Mouse (Mus musculus) thymus, postnatal 25 days (tissue): ENCODE data around the gene Gtf3c2.

Source experiments
- DNase-seq: peaks from one replicate; pipeline ENCODE4 v3.0.0; 2022

The Gtf3c2 gene

DNA sequence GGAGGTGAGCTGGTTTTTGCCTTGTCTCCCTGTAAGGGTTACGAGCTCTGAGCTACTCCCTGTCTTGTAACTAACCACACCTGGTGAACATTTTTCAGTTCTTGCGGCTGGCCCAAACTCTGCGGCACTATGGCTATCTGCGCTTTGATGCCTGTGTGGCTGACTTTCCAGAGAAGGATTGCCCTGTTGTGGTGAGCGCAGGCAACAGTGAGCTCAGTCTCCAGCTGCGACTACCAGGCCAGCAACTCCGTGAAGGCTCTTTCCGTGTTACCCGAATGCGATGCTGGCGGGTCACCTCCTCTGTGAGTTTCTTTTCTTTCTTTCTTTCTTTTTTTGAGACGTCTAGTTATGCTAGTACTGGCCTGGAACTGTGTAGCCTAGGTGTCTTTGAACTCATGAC is 17.1 kb upstream of the Gtf3c2 start:
- DNase-seq, result no peak

DNA sequence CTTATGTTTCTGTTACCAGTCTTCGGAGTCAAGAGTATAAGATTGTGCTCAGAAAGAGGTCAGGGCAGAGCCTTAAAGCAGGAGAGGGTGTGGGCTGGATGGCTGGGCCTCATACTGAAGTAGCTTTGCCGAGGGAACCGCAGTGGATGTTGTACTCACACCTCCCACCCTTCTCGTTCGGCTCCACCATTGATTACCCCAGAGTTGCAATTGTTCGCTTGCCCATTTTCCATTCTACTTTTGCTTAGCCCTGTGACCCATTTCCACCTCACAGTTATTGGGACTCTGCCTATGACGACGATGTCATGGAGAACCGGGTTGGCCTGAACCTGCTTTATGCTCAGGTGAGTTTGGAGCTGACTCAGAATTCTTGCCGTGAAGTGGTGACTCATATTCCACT is 16.3 kb upstream of the Gtf3c2 start:
- DNase-seq, result no peak

DNA sequence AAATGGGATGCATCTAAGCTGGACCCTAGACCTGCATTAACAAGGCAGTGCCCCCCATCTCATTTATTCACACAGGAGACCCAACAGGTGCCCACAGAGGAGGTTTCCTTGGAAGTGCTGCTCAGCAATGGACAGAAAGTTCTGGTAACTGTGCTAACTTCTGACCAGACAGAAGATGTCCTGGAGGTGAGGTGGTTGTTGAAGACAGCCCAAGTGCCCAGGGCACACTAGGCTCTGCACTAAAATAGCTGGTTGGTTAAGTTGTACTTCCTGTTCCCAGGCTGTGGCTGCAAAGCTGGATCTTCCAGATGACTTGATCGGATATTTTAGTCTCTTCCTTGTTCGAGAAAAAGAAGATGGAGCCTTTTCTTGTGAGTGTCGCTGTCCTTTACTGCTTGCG is 15.7 kb upstream of the Gtf3c2 start:
- no peak for DNase-seq

DNA sequence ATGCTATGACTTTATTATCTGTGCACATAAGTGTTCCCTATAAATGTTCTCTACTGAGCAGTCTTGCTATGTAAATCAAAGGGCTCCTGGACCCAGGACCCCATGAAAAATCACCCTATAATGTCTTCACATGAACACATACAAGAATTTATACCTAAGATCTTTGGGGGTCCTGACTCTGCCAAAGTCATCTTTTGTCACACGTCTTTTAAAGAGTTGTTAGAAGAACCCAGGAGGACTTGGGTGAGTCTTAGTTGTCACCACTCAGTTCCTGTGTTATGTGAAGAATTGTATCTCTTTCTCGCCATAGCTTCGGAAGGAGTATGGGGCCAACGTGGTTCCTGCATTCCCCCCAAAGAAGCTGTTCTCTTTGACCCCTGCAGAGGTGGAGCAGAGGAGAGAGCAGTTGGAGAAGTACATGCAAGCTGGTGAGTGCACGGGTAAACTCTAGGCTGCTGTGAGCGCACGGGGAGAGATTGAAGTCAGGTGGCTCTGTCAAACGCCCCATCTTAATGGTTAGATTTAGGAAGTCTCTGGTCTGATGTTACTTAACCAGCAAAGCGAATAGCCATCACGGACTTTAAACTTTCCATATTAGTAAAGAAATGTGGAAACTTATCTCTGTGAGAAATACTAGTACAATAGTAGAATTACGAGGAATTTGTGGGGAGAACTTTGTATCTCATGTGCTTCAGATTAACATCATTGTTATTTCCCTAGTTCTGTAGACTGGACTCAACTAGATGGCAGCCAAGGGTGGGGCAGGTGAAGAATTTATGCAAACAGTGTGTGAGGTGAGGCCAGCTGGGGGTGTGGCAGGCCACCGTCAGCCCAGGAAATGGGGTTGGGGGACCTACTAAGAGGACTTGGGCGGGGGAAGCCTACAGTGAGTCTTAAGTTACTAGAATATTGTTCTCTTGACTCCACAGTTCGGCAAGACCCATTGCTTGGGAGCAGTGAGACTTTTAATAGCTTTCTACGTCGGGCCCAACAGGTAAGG is 14.8 kb upstream of the Gtf3c2 start:
- no peak for DNase-seq

DNA sequence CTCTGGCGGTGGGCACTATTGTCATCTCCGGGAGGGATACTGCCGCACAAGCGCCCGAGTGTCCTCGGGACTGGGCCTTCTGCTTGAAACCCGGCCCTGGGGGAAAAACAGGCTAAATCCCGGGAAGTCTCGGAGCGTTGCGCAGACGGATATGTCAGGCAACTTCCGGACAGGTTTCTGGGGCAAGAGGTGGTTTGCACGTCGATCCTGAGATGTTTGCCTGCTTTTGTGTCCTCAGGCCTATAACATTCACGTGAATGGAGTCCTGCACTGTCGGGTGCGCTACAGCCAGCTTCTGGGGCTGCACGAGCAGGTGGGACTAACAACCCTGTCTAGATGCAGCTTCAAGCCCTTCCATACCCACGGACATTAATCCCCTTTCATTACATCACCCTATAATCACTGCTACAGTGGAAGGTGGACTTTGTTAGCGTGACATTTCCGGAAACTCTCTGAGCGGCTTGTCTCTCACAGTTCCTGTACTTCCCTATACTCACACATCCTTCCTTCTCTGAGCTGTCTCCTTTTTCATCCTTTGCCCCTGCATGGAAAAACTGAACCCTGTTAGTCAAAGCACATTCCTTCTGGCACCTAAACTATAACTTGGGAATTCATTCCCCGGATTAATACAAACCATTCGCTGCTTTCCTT is 13.8 kb upstream of the Gtf3c2 start:
- no peak for DNase-seq

DNA sequence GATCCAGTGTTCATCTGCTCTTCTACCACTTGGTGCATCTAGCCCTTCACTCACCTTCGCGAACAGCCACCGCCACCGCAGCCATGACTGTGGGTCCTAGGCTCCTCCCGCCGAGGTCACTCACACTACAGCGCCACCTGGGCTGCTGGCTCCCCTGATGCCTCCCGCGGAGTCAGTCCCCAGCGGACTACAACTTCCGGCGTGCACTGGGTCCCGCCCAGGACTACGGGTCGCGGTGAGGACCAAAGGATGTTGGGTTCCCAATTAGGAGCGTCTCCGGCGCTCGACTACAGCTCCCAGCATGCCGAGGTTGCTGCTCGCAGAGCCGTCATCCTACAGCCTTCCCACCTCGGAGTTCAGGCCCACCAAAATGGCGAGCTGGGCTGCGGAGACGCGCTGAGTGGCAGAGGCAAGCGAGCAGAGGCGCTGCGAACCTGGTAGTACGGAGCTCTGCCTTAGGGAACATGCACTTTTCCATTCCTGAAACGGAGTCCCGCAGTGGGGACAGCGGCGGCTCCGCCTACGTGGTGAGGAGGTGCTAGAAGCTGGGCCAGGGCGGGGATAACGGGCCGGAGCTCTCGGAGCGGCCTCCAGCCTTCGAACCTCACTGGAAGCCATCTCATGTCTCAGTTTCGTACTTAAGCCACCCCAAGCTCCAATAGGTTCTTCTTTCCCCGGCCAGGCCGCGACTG is 13.1 kb upstream of the Gtf3c2 start, which contains the start of the genes Snx17 and Eif2b4:
TSS of gene Snx17 (plus strand) at position 289 of the 692 bp plus-strand sequence.
TSS of gene Eif2b4 (minus strand) at position 492 of the 692 bp plus-strand sequence.
- DNase-seq, result peak; percentile 100

DNA sequence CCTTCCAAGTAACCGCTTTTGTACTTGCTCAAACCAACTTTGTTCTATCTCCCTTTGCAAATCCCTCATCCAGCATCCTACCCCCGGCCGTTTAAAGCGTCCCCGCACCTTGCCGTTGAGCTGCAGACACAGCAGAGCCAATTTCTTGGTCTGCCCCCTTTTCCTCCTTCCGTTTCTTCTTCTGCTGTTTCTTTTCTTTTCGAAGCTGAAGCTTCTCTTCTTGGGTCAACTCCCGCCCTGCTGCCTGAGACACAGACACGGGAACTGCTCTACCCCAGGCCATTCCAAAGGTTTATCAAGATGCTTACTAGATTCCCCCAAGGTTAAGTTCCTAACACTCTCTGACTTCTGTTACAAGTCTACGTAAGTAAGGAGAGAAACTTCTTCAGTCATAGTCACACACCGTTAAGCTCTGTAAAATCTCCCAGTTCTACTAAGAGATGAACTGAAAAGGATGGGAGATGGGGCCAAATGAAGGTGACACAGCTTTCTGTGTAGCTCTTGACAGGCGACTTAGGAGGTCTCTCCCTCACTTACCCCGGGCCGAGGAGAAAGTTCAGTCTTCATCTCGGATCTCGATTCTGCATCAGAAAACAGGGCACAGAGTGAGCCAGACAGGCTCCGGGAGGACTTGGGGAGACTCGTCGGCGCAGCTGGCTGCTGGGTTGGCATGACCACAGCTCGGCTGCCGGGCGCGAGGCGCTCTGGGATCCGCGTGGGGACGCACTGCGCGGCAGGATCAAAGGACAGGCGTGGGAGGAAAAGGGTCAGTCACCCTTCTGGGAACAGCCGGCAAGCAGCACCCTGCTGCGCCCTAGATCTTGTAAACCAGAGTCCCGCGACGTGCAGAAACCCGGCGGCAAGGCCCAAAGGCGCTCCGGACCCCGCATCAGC is 12.3 kb upstream of the Gtf3c2 start:
- DNase-seq, result no peak

DNA sequence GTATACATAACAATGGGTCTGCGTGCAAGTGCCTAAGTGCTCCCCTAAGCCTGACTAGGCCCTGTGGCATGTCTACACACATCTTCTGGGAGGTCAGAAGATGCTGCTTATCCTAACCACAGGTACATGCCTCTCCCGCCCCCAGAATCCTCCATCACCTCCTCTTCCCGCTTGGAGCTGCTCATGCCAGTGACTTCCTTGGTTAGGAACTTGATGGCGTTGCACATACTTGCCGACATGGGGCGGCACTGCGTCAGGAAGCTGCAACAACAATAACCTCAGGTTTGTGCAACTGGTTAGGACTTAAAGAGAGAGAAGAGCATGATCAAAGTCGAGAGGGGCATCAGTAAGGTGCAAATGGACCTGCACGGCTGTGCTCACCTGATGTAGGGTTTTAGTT is 10.3 kb upstream of the Gtf3c2 start:
- DNase-seq, result no peak

DNA sequence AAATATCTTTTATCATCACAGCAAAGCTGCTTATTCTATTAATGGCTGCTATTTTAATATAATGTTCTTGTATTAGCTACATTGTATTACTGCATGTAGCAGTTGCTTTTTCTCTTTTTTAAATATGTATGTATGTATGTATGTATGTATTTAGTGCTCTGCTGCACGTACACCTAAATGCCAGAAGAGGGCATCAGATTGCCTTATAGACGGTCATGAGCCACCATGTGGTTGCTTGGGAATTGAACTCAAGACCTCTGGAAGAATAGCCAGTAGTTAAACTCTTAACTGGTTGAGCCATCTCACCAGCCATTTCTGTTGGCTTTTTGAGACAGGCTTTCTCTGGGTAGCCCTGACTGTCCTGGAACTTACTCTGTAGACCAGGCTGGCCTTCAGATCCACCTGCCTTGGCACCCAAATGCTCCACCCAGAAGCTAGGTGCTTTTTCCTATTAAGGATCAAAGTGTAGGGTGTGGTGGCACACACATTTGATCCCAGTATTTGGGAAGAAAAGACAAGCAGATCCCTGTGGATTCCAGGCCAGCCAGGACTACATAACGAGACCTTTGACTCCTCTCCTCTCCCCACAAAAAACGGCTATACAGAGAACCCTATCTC is 8.4 kb upstream of the Gtf3c2 start:
- DNase-seq, result no peak

DNA sequence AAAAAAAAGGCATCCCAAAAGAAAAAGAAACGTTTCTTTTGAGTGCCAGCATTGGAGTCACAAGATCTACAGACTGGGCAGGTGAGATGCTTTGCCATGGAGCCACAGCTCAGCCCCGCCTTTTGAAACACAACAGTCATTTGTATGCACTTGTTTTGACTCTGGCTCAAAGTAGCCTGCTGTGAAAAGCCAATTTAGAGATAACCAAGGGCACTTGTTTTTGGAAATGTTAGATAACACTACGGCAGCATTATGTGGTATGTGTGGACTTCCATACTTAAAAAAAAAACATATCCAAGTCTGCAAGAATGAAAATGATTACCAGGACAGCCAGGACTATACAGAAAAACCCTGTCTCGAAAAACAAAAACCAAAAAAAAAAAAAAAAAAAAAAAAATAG is 3.7 kb upstream of the Gtf3c2 start:
- DNase-seq, result no peak

DNA sequence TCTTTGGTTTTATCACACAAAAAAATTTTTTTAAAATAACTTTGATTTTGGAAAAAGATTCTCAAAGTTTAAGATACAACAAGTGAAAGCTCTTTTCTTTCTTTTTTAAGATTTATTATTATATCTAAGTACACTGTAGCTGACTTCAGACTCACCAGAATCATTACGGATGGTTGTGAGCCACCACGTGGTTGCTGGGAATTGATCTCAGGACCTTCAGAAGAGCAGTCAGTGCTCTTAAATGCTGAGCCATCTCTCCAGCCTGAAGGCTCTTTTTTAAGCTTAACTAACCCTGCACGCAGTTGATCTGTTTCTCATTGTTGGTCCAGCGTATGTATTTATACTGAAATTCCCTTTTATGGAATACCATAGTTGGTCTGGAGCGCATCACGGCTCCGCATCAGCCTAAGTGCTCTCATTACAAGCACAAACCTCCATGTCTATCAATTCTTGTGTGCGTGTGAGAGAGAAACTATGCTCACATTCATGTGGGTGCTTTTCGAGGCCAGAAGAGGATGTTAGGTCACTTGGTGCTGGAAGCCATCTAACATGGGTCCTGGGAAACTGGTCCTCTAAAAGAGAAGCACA is 1.3 kb upstream of the Gtf3c2 start:
- no peak for DNase-seq

DNA sequence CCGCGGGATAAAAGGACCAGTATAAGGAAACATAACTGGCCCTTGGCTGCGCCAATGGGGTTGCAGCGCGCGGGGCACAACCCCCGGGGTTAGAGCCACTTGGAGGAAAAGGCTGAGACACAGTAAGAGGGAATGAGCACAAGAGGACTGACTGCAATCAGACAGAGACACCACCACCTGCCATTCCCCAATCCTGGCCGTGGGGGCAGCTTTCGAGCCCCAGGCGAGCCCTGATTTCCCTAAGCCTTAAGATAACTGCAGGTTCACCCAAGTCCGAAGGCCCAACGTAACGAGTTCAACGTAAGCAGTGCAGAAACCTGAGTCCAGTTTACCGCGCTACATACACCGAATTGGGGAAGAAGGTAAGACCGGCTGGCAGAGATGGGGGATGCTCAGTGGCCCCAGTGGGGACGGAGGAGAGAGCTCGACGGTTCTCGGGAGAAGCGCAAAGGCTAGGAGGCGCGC is 611 bp downstream of the Gtf3c2 start:
- no peak for DNase-seq

DNA sequence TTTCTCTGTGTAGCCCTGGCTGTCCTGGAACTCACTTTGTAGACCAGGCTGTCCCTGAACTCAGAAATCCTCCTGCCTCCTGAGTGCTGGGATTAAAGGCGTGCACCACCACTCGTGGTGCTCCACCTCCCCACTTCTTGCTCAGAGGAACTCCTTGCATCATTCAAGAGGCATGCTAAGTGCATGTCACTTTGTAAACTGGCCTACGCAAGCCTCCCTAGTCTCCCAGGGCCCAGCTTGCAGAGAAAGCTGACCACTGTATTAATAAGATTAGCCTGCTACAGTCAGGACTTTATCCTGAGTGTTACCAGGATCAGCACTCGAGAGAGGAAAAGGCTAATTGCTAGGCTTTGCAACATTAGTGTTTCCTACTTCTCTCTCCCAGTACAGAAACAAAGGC is 11.3 kb downstream of the Gtf3c2 start:
- no peak for DNase-seq

DNA sequence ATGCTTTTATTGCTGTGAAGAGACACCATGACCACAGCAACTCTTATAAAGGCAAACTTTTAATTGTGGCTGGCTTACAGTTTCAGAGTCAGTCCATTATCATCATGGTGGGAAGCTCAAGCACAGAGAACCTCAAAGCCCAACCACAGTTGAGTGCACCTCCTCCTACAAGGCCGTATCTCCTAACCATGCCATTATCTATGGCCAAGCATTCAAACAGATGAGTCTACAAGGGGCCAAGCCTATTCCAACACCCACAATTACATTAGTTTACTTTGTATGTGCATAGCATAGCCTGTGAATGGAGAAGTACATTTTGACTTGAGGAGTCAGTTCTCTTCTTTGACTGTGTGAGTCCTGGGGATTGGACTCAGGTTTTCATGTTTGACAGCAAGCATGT is 15.1 kb downstream of the Gtf3c2 start:
- no peak for DNase-seq

DNA sequence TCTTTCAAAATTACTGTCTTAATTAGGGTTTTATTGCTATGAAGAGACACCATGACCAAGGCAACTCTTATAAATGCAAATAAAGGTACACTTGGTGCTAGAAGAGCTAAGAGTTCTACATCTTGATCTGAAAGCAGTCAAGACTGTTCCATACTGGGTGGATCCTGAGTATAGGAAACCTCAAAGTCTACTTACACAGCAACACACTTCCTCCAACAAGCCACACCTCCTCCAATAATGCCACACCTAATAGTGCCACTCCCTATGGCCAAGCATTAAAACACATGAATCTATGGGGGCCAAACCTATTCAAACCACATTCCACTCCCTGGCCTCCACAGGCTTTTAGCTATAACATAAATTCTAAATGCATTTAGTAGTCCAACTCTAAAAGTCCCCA is 17.5 kb downstream of the Gtf3c2 start:
- DNase-seq, result no peak

DNA sequence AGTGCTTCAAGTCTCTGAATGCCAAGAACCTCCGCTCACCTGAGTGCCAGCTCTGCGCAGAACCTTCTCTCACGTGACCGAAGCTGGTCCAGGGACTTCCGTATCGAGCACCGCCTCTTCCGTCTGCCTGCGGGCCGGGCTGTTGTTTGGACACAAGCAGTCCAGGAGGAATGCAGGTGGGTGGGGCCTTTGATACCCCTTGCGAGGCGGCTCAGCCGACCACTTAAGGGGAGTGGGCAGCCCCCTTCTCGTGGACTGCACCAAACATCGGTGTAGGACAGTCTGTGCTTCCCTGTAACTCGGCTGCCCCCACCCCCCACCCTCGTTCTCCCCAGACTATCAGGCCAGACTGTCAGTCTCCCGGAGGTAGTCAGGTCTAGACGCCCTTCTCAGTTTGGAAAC is 25.8 kb downstream of the Gtf3c2 start, which contains the start of gene Mpv17:
TSS of gene Mpv17 (minus strand) at position 100 of the 402 bp plus-strand sequence.
- peak; percentile 76 for DNase-seq

DNA sequence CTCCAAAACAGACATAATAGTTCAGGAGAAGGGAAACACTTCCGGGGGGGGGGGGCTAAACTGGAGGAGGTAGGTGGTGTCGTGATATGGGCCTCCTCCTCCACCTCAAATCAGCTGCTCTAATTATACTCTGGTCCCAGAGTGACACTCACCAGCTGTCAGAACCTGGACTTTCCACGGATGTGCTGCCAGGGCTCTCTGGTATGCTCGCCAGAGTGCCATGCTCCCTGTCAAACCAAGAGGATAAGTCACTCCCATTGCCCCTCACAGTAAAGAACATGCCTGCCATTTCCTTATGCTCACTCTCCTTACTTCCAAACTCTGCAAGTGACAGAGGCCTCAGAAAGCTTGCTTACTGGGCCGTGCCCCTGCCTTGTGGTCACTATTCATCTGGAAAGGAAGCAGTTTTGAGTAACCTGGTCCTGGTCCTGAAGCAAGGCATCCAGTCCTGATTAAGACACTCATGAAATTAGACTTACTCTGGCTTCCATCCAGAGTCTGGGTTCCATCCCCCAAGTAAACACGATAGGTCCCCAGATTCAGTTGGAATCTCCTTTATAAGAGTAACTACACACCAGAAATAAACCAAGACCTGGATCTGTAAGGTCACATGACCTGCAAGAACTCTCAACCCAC is 26.3 kb downstream of the Gtf3c2 start:
- DNase-seq, result no peak

DNA sequence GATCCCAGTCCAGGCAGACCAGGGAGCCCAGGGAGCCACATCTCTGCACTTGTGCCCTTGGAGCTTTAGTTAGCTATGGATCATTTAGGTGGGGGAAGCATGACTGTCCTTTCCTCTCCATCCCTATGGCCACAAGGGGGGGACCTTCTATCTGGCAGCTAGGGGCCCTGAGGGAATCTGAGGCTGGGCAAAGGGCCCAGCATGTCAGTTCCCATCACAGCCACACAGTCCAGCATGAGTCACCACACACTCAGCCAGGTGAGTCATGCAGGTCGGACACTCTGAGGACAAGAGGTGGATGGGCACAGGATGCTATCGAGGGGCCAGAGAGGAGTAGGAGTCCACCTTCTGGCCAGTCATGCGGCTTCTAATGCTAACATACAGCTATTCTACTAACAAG is 28.2 kb downstream of the Gtf3c2 start:
- no peak for DNase-seq

DNA sequence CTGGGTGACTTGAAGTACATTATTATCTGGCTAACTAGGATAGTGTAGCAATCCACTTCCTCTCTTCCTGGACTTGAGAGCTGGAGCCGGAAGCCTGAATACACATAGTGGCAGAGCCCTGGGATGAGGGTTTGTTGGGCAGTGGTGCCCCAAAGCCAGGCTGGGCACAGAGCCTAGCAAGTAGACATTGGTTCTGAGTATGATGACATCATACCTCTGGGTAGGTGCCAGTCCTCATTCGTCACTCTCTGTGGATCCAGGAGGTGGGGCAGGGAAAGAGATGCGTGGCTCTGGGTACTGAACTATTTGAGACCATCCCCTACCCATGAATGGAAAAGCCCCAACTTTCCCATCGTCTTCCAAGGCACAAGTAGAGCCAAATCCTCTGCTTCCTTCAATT is 30.2 kb downstream of the Gtf3c2 start:
- no peak for DNase-seq

DNA sequence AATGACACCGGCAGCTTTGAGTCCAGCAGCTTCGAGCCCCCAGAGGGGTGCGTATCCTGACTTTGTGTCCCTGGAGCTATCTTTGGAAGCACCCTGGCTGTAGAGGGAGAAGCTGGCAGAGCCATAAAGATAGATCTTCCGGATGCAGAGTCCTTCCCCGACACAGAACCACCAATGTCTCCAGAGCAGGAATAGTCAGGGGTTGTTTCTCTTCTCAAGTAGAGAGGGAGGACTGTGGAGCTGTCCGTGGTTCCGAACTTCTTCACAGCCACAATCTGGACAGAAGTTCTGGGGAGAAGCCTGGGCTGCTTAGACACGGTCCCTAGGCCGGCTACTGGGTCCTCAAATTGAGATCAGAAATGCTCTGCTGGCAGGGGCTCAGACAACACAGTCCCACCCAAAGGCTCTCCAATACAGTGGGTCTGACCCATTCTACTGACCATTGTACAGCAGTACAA is 40.9 kb downstream of the Gtf3c2 start:
- DNase-seq, result no peak
